In genomic region chr11:119127686-119128473, GRCm38 (mm10) we compare ENCODE assay signal across 9 mouse cellular contexts. TPM values are rescaled to one million over a fixed set of nuclear protein-coding genes. Genes with fewer than 3 reads are reported as not detected.
DNase-seq lines count a peak whose midpoint lies in the region; ATAC-seq lines count a peak whose summit lies in the region.
"Had no signal": no experiment of that assay in that cellular context is flagged by ENCODE, and none has a peak within 500 bp of the region (broad histone marks: within the 10 kb centered on the region; RNA-seq: fewer than 3 reads in every experiment).

No protein-coding gene starts in this region.

- ATAC-seq in neural tube, embryonic 12.5 days (ENCODE audit: low FRiP score, low read depth) = no peak
- ATAC-seq in liver, embryonic 16.5 days (ENCODE audit: low read depth) = peak; percentile 48
- ATAC-seq in frontal cortex, adult (ENCODE audit: low TSS enrichment) = no peak
- no peak for ATAC-seq in erythroblast, adult 5-6 weeks (replicated peaks; ENCODE audit: low FRiP score, poor library complexity, severe bottlenecking)

- H3K27ac ChIP-seq in neural tube, embryonic 12.5 days = no peak overlapping the region
- H3K27ac ChIP-seq in liver, embryonic 16.5 days (ENCODE audit: low read length) = no peak overlapping the region

- WGBS in neural tube, embryonic 12.5 days = 61% methylated on average over 9 of the region's 9 CpGs
- WGBS in liver, embryonic 16.5 days (ENCODE audit: insufficient replicate concordance) = 41% methylated on average over 9 of the region's 9 CpGs

- H3K9me3 ChIP-seq in neural tube, embryonic 12.5 days = no peaks in the 10 kb centered on the region
- H3K9me3 ChIP-seq in liver, embryonic 16.5 days (replicated peaks; ENCODE audit: control insufficient read depth, low read length) = no peaks in the 10 kb centered on the region
- H3K9me3 ChIP-seq: liver, embryonic 13.5 days had no signal

- peaks cover 19% of the 10 kb centered on the region for H3K27me3 ChIP-seq in neural tube, embryonic 12.5 days (replicated peaks)
- H3K27me3 ChIP-seq in liver, embryonic 16.5 days (ENCODE audit: control insufficient read depth, insufficient read depth, low read depth, low read length) = peaks cover 4% of the 10 kb centered on the region

- peak overlapping the region; percentile 38; the same call in 1 of the 2 replicates for H3K9ac ChIP-seq in neural tube, embryonic 12.5 days
- H3K9ac ChIP-seq in liver, embryonic 16.5 days (ENCODE audit: low read depth, low read length) = no peak overlapping the region
- H3K9ac ChIP-seq: liver, embryonic 13.5 days had no signal

- 0 out of 2 replicates have a peak overlapping the region, but pooled peaks have one; percentile 20 for H3K4me2 ChIP-seq in neural tube, embryonic 12.5 days (replicated peaks)
- no peak overlapping the region for H3K4me2 ChIP-seq in liver, embryonic 16.5 days (ENCODE audit: low read depth, low read length)
- H3K4me2 ChIP-seq: liver, embryonic 13.5 days had no signal

- DNase-seq in neural tube, embryonic 10.5 days (ENCODE audit: extremely low spot score, low spot score) = no peak
- peak; percentile 38 for DNase-seq in fibroblast of lung, adult 2 months (ENCODE audit: low read depth)
- DNase-seq in heart, postnatal 14 days = peak; percentile 78 to 81
- peak; percentile 29 for DNase-seq in ovary, postnatal 10 days (ENCODE audit: low spot score)
- DNase-seq: liver, embryonic 13.5 days had no signal

- H3K4me1 ChIP-seq in neural tube, embryonic 12.5 days = peaks cover 56% of the 10 kb centered on the region
- H3K4me1 ChIP-seq in liver, embryonic 16.5 days (ENCODE audit: control insufficient read depth, low read depth, low read length) = peaks cover 16% of the 10 kb centered on the region

- H3K4me3 ChIP-seq in neural tube, embryonic 12.5 days = no peak overlapping the region
- no peak overlapping the region for H3K4me3 ChIP-seq in liver, embryonic 16.5 days (ENCODE audit: low read depth, low read length)
- H3K4me3 ChIP-seq: liver, embryonic 13.5 days had no signal

- intact Hi-C loops in heart, postnatal 14 days (cut with DNase I) = loop anchor here (5.0 kb wide), 3 partner anchors 59 to 96 kb away; no protein-coding TSS in a partner anchor

- H3K36me3 ChIP-seq in neural tube, embryonic 12.5 days = no peaks in the 10 kb centered on the region
- H3K36me3 ChIP-seq in liver, embryonic 16.5 days (ENCODE audit: control insufficient read depth, insufficient read depth) = no peaks in the 10 kb centered on the region
- H3K36me3 ChIP-seq: liver, embryonic 13.5 days had no signal

RNA-seq across cellular contexts. Expression of gene Cbx4, which starts 41.9 kb away (rescaled TPM):
- 12.5 and 12.7 TPM in 2 replicates for polyA plus RNA-seq in neural tube, embryonic 12.5 days (2016; fragmentation: Nextera tagmentation; extraction: Ambion mirVana)
- 10 to 100 TPM; 15.2 to 17.8 TPM for total RNA-seq in heart, postnatal 14 days (2021)
- polyA plus RNA-seq in liver, embryonic 16.5 days (2015; fragmentation: Nextera tagmentation; extraction: Ambion mirVana) = 2.5 and 2.9 TPM in 2 replicates
- 4.8 and 7.7 TPM in 2 replicates for total RNA-seq in erythroblast, adult 5-6 weeks (2015; ENCODE audit: low replicate concordance)
- total RNA-seq in erythroblast, adult 5-6 weeks (2017; ENCODE audit: low replicate concordance) = 4.3 and 9.4 TPM in 2 replicates
